Comparison of ENCODE assay signal across 19 mouse cellular contexts in the genomic region with DNA sequence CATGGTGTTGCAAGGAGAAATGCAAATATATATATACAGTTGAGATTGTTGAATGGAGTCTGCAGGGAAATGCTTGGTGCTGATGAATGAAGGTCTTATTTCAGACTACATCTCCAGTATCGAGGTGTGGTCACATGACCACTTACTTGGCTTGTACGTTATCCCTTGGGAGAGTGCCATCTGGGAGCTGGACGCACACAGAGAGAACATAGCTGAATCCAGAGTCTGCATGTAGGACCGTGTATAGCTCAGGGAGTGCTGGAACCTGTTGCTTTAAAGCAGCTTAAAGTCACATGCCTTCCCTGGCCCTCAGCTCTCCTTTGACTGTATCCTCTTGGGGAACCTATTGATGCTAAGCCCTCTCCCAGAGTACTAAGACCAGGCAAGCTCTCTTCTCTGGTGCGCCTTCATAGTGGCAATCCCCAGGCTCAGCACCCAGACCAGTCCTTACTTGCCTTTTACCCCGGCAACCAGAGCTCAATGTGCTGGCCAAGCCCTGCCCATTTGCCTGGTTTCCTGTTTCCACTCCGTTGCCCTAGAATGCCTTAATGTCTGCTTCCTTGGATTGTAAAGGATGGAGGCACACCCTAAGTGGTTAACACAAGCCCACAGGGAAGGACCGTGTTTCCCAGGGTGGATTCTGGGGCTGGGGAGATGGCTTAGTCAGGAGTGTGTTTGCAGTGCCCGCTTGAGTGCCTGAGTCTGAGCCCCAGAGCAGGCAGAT. TPM values are rescaled to one million over a fixed set of nuclear protein-coding genes. Genes with fewer than 3 reads are reported as not detected.
DNase-seq lines count a peak whose midpoint lies in the region; ATAC-seq and TF ChIP-seq lines count a peak whose summit lies in the region.
"Had no signal": no experiment of that assay in that cellular context is flagged by ENCODE, and none has a peak within 500 bp of the region (broad histone marks: within the 10 kb centered on the region; RNA-seq: fewer than 3 reads in every experiment).

No protein-coding gene starts in this region.

- TF ChIP-seq EP300 in MEL (IDR thresholded peaks at IDR 0.05; ENCODE audit: low read depth in 1 of 2, low read length in 2 of 2) = no peak
- TF ChIP-seq EP300 in lung, postnatal 0 days (IDR thresholded peaks at IDR 0.05) = peak; percentile 42; the same call in 1 of the 2 replicates

- H3K27ac ChIP-seq in kidney, adult 2 months (ENCODE audit: insufficient read depth, low read depth, low read length) = peak overlapping the region; percentile 46
- no peak overlapping the region for H3K27ac ChIP-seq in MEL (ENCODE audit: control insufficient read depth, low read depth, low read length)
- H3K27ac ChIP-seq in brown adipose tissue, adult 24 weeks (replicated peaks; ENCODE audit: low read depth, low read length) = peak overlapping the region; percentile 87
- no peak overlapping the region for H3K27ac ChIP-seq in lung, postnatal 0 days (ENCODE audit: low read length)

- peak; percentile 79 for ATAC-seq in lung, postnatal 0 days
- ATAC-seq: hindbrain, embryonic 16.5 days had no signal

- H3K4me2 ChIP-seq in lung, postnatal 0 days (replicated peaks; ENCODE audit: low read depth, low read length) = no peak overlapping the region

- peaks cover 3% of the 10 kb centered on the region; the same call in 1 of the 2 replicates for H3K79me2 ChIP-seq in MEL (ENCODE audit: control insufficient read depth, insufficient read depth, low read length, poor library complexity)

- no peak for TF ChIP-seq RAD21 in MEL (IDR thresholded peaks at IDR 0.05; ENCODE audit: low read depth, low read length)

- no peak overlapping the region for H3K9ac ChIP-seq in MEL (ENCODE audit: control insufficient read depth, low read depth, low read length, poor library complexity, severe bottlenecking)
- H3K9ac ChIP-seq in lung, postnatal 0 days (replicated peaks; ENCODE audit: low read depth) = no peak overlapping the region

- no peak for TF ChIP-seq CTCF in kidney, adult 2 months (conservative IDR thresholded peaks at IDR 0.05; ENCODE audit: insufficient read depth, insufficient read length, low read depth, low read length)
- TF ChIP-seq CTCF in MEL (IDR thresholded peaks at IDR 0.05 in 2 of 3, conservative IDR thresholded peaks at IDR 0.05 in 1 of 3; ENCODE audit: control insufficient read depth in 1 of 3, insufficient read depth in 1 of 3, low read depth in 2 of 3, low read length in 3 of 3, poor library complexity in 1 of 3, severe bottlenecking in 1 of 3) = no peak
- no peak for TF ChIP-seq CTCF in lung, postnatal 0 days (IDR thresholded peaks at IDR 0.05)

- no peak for TF ChIP-seq POLR2A in kidney, adult 2 months (IDR thresholded peaks at IDR 0.05; ENCODE audit: low read depth, low read length)
- TF ChIP-seq POLR2A in MEL (IDR thresholded peaks at IDR 0.05; ENCODE audit: control insufficient read depth in 1 of 2, insufficient read depth in 1 of 2, low read depth in 1 of 2, low read length in 2 of 2, poor library complexity in 1 of 2) = no peak

- H3K27me3 ChIP-seq in kidney, adult 2 months (replicated peaks; ENCODE audit: control insufficient read depth, insufficient read depth, low read length) = no peaks in the 10 kb centered on the region
- no peaks in the 10 kb centered on the region for H3K27me3 ChIP-seq in MEL (ENCODE audit: control insufficient read depth in 1 of 2, insufficient read depth in 2 of 2, low read length in 2 of 2)
- no peaks in the 10 kb centered on the region for H3K27me3 ChIP-seq in lung, postnatal 0 days (replicated peaks; ENCODE audit: insufficient read depth, low read length)
- H3K27me3 ChIP-seq: CH12.LX had no signal

- DNase-seq in kidney, adult 2 months = no peak
- DNase-seq in kidney, adult 11 months = no peak
- no peak for DNase-seq in MEL (ENCODE audit: low read depth, low spot score)
- peak; percentile 42 for DNase-seq in lung, postnatal 0 days (ENCODE audit: low spot score)
- DNase-seq in embryo, embryonic 10.5 days (ENCODE audit: low spot score) = no peak
- DNase-seq in testis, postnatal 14 days (ENCODE audit: low spot score) = no peak
- no peak for DNase-seq in right cerebral cortex, postnatal 10 days (ENCODE audit: low spot score in 2 of 2)
- DNase-seq: adrenal gland, adult 8-10 months; kidney, postnatal 10 days; liver; spleen, adult 18-20 months had no signal

- no peaks in the 10 kb centered on the region for H3K9me3 ChIP-seq in MEL (replicated peaks; ENCODE audit: insufficient read depth, low read length)
- H3K9me3 ChIP-seq in lung, postnatal 0 days (ENCODE audit: low read length) = no peaks in the 10 kb centered on the region

- WGBS in kidney, adult 2 months = 51% methylated on average over 9 of the region's 9 CpGs
- WGBS in lung, postnatal 0 days = 42% methylated on average over 9 of the region's 9 CpGs

- H3K4me1 ChIP-seq in kidney, adult 2 months (ENCODE audit: control insufficient read depth, insufficient read depth, low read length) = no peaks in the 10 kb centered on the region
- H3K4me1 ChIP-seq in MEL (ENCODE audit: control insufficient read depth in 1 of 2, insufficient read depth in 2 of 2, low read length in 2 of 2) = peaks cover 3 to 15% of the 10 kb centered on the region in 2 experiments
- peaks cover 12% of the 10 kb centered on the region for H3K4me1 ChIP-seq in brown adipose tissue, adult 24 weeks (ENCODE audit: control insufficient read depth, insufficient read depth, insufficient read length, low read length)
- H3K4me1 ChIP-seq in lung, postnatal 0 days (ENCODE audit: insufficient read depth, low read depth, low read length) = no peaks in the 10 kb centered on the region

- no peak overlapping the region for H3K4me3 ChIP-seq in kidney, adult 2 months (ENCODE audit: insufficient read depth, low read depth, low read length)
- no peak overlapping the region for H3K4me3 ChIP-seq in MEL (ENCODE audit: control insufficient read depth in 1 of 2, insufficient read depth in 1 of 2, low read depth in 2 of 2, low read length in 2 of 2)
- no peak overlapping the region for H3K4me3 ChIP-seq in brown adipose tissue, adult 24 weeks (ENCODE audit: insufficient read depth, low read depth, low read length)
- H3K4me3 ChIP-seq in lung, postnatal 0 days (ENCODE audit: low read depth, low read length) = no peak overlapping the region

- no peaks in the 10 kb centered on the region for H3K36me3 ChIP-seq in kidney, adult 2 months (ENCODE audit: control insufficient read depth, insufficient read depth, low read length)
- H3K36me3 ChIP-seq in MEL (ENCODE audit: control insufficient read depth in 1 of 2, insufficient read depth in 2 of 2, low read length in 2 of 2) = peaks cover 0 to 14% of the 10 kb centered on the region in 2 experiments; a peak in 2 of 4 replicates
- no peaks in the 10 kb centered on the region for H3K36me3 ChIP-seq in lung, postnatal 0 days (ENCODE audit: insufficient read depth, low read length)

TF ChIP-seq in MEL, 35 proteins besides CTCF, POLR2A, EP300 and RAD21:
- TF ChIP-seq SIN3A (IDR thresholded peaks at IDR 0.05; ENCODE audit: low read length) (no peak), TBP (IDR thresholded peaks at IDR 0.05; ENCODE audit: low read depth, low read length) (no peak), HCFC1 (IDR thresholded peaks at IDR 0.05; ENCODE audit: low read depth, low read length) (no peak), USF1 (IDR thresholded peaks at IDR 0.05; ENCODE audit: low read depth, low read length) (peak; percentile 66), TCF12 (IDR thresholded peaks at IDR 0.05; ENCODE audit: low read depth, low read length) (no peak), SMC3 (IDR thresholded peaks at IDR 0.05; ENCODE audit: low read depth, low read length) (no peak), MEF2A (IDR thresholded peaks at IDR 0.05; ENCODE audit: extremely low read depth, insufficient replicate concordance, low read depth, low read length, poor library complexity, severe bottlenecking) (no peak), POLR2AphosphoS5 (IDR thresholded peaks at IDR 0.05; ENCODE audit: borderline replicate concordance, low read depth, low read length) (no peak)
TF ChIP-seq in MEL: peak in this region for 1.

RNA-seq across cellular contexts. Expression of gene St6galnac1, which starts 53.6 kb away (rescaled TPM):
- polyA plus RNA-seq in kidney, adult 2 months (2012; rRNA removed) = 0.69 and 1.1 TPM in 2 replicates
- total RNA-seq in MEL (2012; rRNA removed) = not detected in 2 replicates
- polyA plus RNA-seq in MEL (2012; ENCODE audit: insufficient read depth in 1 of 2, insufficient read length in 2 of 2, low read depth in 1 of 2, low replicate concordance in 2 of 2, missing spikeins in 1 of 2) = not detected
- not detected in 2 replicates for polyA plus RNA-seq in brown adipose tissue, adult 24 weeks (2012; ENCODE audit: insufficient read depth, insufficient read length, missing spikeins)
- polyA plus RNA-seq in lung, postnatal 0 days (2015; fragmentation: Nextera tagmentation; extraction: Ambion mirVana) = not detected in 2 replicates
- total RNA-seq: CH12.LX; common myeloid progenitor, adult 5-6 weeks; layer of hippocampus, postnatal 25 days; megakaryocyte-erythroid progenitor cell, adult 5-6 weeks had no signal
- polyA plus RNA-seq: frontal cortex, adult 2 months; heart, embryonic 14.5 days; hindbrain, embryonic 16.5 days had no signal

Comparison
In these comparisons a context has a peak if more than half of its experiments do, and no peak if none do; other contexts are left out.
1. H3K27ac ChIP-seq: peak in kidney, adult 2 months (single experiment) and brown adipose tissue, adult 24 weeks (single experiment); none in MEL (single experiment) and lung, postnatal 0 days (single experiment).